Mouse (Mus musculus): ENCODE data around the gene Igsf9.

GRCm38 (mm10) chr1:172492047-172492446, 10.5 kb downstream of the Igsf9 start:
- TF ChIP-seq CTCF (IDR thresholded peaks at IDR 0.05) = no peak
- no peak for TF ChIP-seq EP300 (IDR thresholded peaks at IDR 0.05)
